Mouse (Mus musculus): ENCODE results near the gene Slc2a9.

DNA sequence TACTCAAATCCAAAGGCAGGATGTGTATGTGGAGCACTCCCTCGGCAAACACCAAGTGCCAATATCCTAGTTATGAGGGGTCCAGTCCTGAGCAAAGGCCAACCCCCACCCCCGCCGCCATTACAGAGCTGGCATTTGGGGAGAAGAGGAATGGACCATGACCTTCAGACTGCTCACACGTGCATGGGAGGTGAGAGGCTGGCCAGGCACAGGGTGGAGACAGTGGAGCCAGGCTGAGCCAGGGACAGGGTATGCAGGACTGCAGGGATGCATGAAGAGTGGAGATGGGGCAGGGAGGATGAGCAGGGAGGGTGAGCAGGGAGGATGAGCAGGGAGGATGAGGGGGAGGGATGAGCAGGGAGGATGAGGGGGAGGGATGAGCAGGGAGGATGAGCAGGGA lies 17.0 kb downstream of the Slc2a9 start:
- TF ChIP-seq POLR2A (IDR thresholded peaks at IDR 0.05; ENCODE audit: low read depth, low read length) (no peak), CTCF (IDR thresholded peaks at IDR 0.05; ENCODE audit: extremely low read depth, insufficient read depth, insufficient read length, insufficient replicate concordance) (no peak)

Measured in spleen, adult 2 months (tissue).